Mouse (Mus musculus) MEL (cell line): Measurements from ENCODE around the gene Sgpl1. TPM values are rescaled to one million over a fixed set of nuclear protein-coding genes. Genes with fewer than 3 reads are reported as not detected.

Source experiments
- DNase-seq: peaks from one replicate; pipeline ENCODE4 v3.0.0; 2011; ENCODE audit warnings: low read depth, low spot score
- H3K27ac ChIP-seq: 2 replicates; pipeline ENCODE4 v1.5.1; 2012; ENCODE audit warnings: low read depth, mild to moderate bottlenecking, control low read depth, low read length, moderate library complexity; ENCODE audit not compliant: control insufficient read depth
- H3K27me3 ChIP-seq, 2 experiments: fragments of 150-350 bp in 1 of 2; sonication (generic) in 1 of 2; 2 replicates each; pipeline ENCODE4 v1.6.1; 2012; ENCODE audit warnings: low read length in 2 of 2, mild to moderate bottlenecking in 2 of 2, improper control_type of control experiment in 1 of 2, moderate library complexity in 1 of 2; ENCODE audit not compliant: insufficient read depth in 2 of 2, control insufficient read depth in 1 of 2
- H3K36me3 ChIP-seq, 2 experiments: 2 replicates each; pipeline ENCODE4 v1.6.1; 2012 to 2014; ENCODE audit warnings: low read length in 2 of 2, improper control_type of control experiment in 1 of 2, inconsistent platforms in 1 of 2, mild to moderate bottlenecking in 1 of 2; ENCODE audit not compliant: insufficient read depth in 2 of 2, control insufficient read depth in 1 of 2
- H3K4me1 ChIP-seq, 2 experiments: fragments of 150-350 bp in 1 of 2; sonication (generic) in 1 of 2; 2 replicates each; pipeline ENCODE4 v1.6.1; 2012; ENCODE audit warnings: low read length in 2 of 2, improper control_type of control experiment in 1 of 2, mild to moderate bottlenecking in 1 of 2; ENCODE audit not compliant: insufficient read depth in 2 of 2, control insufficient read depth in 1 of 2
- H3K4me3 ChIP-seq, 2 experiments: fragments of 150-350 bp in 1 of 2; sonication (generic) in 1 of 2; 2 replicates each; pipeline ENCODE4 v1.5.1; 2012; ENCODE audit warnings: low read depth in 2 of 2, low read length in 2 of 2, mild to moderate bottlenecking in 2 of 2, moderate library complexity in 2 of 2, control low read depth in 1 of 2, improper control_type of control experiment in 1 of 2; ENCODE audit not compliant: control insufficient read depth in 1 of 2, insufficient read depth in 1 of 2
- H3K79me2 ChIP-seq: 2 replicates; pipeline ENCODE4 v1.6.1; 2012; ENCODE audit warnings: mild to moderate bottlenecking, low read length, moderate library complexity; ENCODE audit not compliant: control insufficient read depth, poor library complexity, insufficient read depth
- H3K9ac ChIP-seq: 2 replicates; pipeline ENCODE4 v1.6.1; 2012; ENCODE audit warnings: low read depth, mild to moderate bottlenecking, control low read depth, low read length, moderate library complexity; ENCODE audit not compliant: control insufficient read depth, poor library complexity, severe bottlenecking
- H3K9me3 ChIP-seq: fragments of 150-350 bp; sonication (generic); replicated peaks from 2 replicates; pipeline ENCODE4 v1.6.1; 2012; ENCODE audit warnings: mild to moderate bottlenecking, low read length, improper control_type of control experiment, moderate library complexity; ENCODE audit not compliant: insufficient read depth
- BHLHE40 ChIP-seq: IDR thresholded peaks from 2 replicates; pipeline ENCODE4 v1.6.1; 2012; ENCODE audit warnings: low read depth, mild to moderate bottlenecking, inconsistent platforms, low read length, improper control_type of control experiment, borderline replicate concordance
- CHD1 ChIP-seq: IDR thresholded peaks from 2 replicates; pipeline ENCODE4 v1.6.1; 2012; ENCODE audit warnings: low read depth, mild to moderate bottlenecking, inconsistent platforms, low read length, improper control_type of control experiment
- CHD2 ChIP-seq: IDR thresholded peaks from 2 replicates; pipeline ENCODE4 v1.6.1; 2011; ENCODE audit warnings: low read length, improper control_type of control experiment
- CTCF ChIP-seq, 3 experiments: IDR thresholded peaks in 2 of 3; conservative IDR thresholded peaks in 1 of 3; 2 replicates each; pipeline ENCODE4 v1.5.1; 2011 to 2012; ENCODE audit warnings: low read length in 3 of 3, low read depth in 2 of 3, mild to moderate bottlenecking in 2 of 3, improper control_type of control experiment in 1 of 3, inconsistent platforms in 1 of 3, mixed read lengths in 1 of 3, moderate library complexity in 1 of 3; ENCODE audit not compliant: control insufficient read depth in 1 of 3, insufficient read depth in 1 of 3, poor library complexity in 1 of 3, severe bottlenecking in 1 of 3
- E2F4 ChIP-seq: IDR thresholded peaks from 2 replicates; pipeline ENCODE4 v1.6.1; 2011; ENCODE audit warnings: low read depth, low read length, improper control_type of control experiment, borderline replicate concordance
- ELF1 ChIP-seq: IDR thresholded peaks from 2 replicates; pipeline ENCODE4 v1.6.1; 2014; ENCODE audit warnings: low read depth, mild to moderate bottlenecking, inconsistent platforms, low read length, improper control_type of control experiment, moderate library complexity
- EP300 ChIP-seq, 2 experiments: IDR thresholded peaks; 2 replicates each; pipeline ENCODE4 v1.6.1; 2011; ENCODE audit warnings: improper control_type of control experiment in 2 of 2, low read length in 2 of 2, low read depth in 1 of 2, mild to moderate bottlenecking in 1 of 2
- ETS1 ChIP-seq: IDR thresholded peaks from 2 replicates; pipeline ENCODE4 v1.6.1; 2012; ENCODE audit warnings: low read depth, mild to moderate bottlenecking, inconsistent platforms, low read length, improper control_type of control experiment, moderate library complexity
- GABPA ChIP-seq: IDR thresholded peaks from 2 replicates; pipeline ENCODE4 v1.6.1; 2012; ENCODE audit warnings: low read depth, mild to moderate bottlenecking, inconsistent platforms, low read length, improper control_type of control experiment, moderate library complexity
- GATA1 ChIP-seq: IDR thresholded peaks from 2 replicates; pipeline ENCODE4 v1.6.1; 2011; ENCODE audit warnings: low read depth, low read length, improper control_type of control experiment
- HCFC1 ChIP-seq: IDR thresholded peaks from 2 replicates; pipeline ENCODE4 v1.6.1; 2012; ENCODE audit warnings: low read depth, mild to moderate bottlenecking, inconsistent platforms, low read length, improper control_type of control experiment, moderate library complexity
- JUND ChIP-seq: IDR thresholded peaks from 2 replicates; pipeline ENCODE4 v1.6.1; 2011; ENCODE audit warnings: low read depth, mild to moderate bottlenecking, improper control_type of control experiment, low read length
- KAT2A ChIP-seq: conservative IDR thresholded peaks from 2 replicates; pipeline ENCODE4 v1.6.1; 2012; ENCODE audit warnings: low read depth, low read length, improper control_type of control experiment, inconsistent platforms
- MAFK ChIP-seq: IDR thresholded peaks from 2 replicates; pipeline ENCODE4 v1.6.1; 2011; ENCODE audit warnings: low read depth, mild to moderate bottlenecking, low read length, improper control_type of control experiment, borderline replicate concordance
- MAX ChIP-seq: IDR thresholded peaks from 2 replicates; pipeline ENCODE4 v1.6.1; 2011; ENCODE audit warnings: low read length, improper control_type of control experiment
- MAZ ChIP-seq: IDR thresholded peaks from 2 replicates; pipeline ENCODE4 v1.6.1; 2012; ENCODE audit warnings: low read depth, mild to moderate bottlenecking, inconsistent platforms, low read length, improper control_type of control experiment
- MEF2A ChIP-seq: IDR thresholded peaks from 2 replicates; pipeline ENCODE4 v1.6.1; 2014; ENCODE audit warnings: low read depth, mild to moderate bottlenecking, inconsistent platforms, low read length, improper control_type of control experiment; ENCODE audit not compliant: poor library complexity, insufficient replicate concordance, severe bottlenecking; ENCODE audit errors: extremely low read depth
- MXI1 ChIP-seq: IDR thresholded peaks from 2 replicates; pipeline ENCODE4 v1.6.1; 2011; ENCODE audit warnings: mild to moderate bottlenecking, low read depth, low read length, improper control_type of control experiment
- MYB ChIP-seq: IDR thresholded peaks from 2 replicates; pipeline ENCODE4 v1.6.1; 2011; ENCODE audit warnings: mild to moderate bottlenecking, low read depth, low read length, improper control_type of control experiment
- MYC ChIP-seq: IDR thresholded peaks from 2 replicates; pipeline ENCODE4 v1.6.1; 2011; ENCODE audit warnings: low read depth, mild to moderate bottlenecking, low read length, improper control_type of control experiment, moderate library complexity
- NELFE ChIP-seq: IDR thresholded peaks from 2 replicates; pipeline ENCODE4 v1.6.1; 2011; ENCODE audit warnings: low read depth, low read length, improper control_type of control experiment
- NRF1 ChIP-seq: IDR thresholded peaks from 2 replicates; pipeline ENCODE4 v1.6.1; 2014; ENCODE audit warnings: low read depth, mild to moderate bottlenecking, inconsistent platforms, low read length, improper control_type of control experiment, moderate library complexity; ENCODE audit not compliant: poor library complexity, insufficient read depth, severe bottlenecking
- POLR2A ChIP-seq, 2 experiments: IDR thresholded peaks; 2 replicates each; pipeline ENCODE4 v1.6.1; 2011 to 2012; ENCODE audit warnings: low read length in 2 of 2, mild to moderate bottlenecking in 2 of 2, control low read depth in 1 of 2, improper control_type of control experiment in 1 of 2, low read depth in 1 of 2, moderate library complexity in 1 of 2; ENCODE audit not compliant: control insufficient read depth in 1 of 2, insufficient read depth in 1 of 2, poor library complexity in 1 of 2
- POLR2AphosphoS2 ChIP-seq: IDR thresholded peaks from 2 replicates; pipeline ENCODE4 v1.6.1; 2011; ENCODE audit warnings: low read length, improper control_type of control experiment
- POLR2AphosphoS5 ChIP-seq: IDR thresholded peaks from 2 replicates; pipeline ENCODE4 v1.6.1; 2012; ENCODE audit warnings: low read depth, borderline replicate concordance, mild to moderate bottlenecking, inconsistent platforms, low read length, moderate library complexity, mixed read lengths
- RAD21 ChIP-seq: IDR thresholded peaks from 2 replicates; pipeline ENCODE4 v1.6.1; 2011; ENCODE audit warnings: mild to moderate bottlenecking, low read depth, low read length, improper control_type of control experiment
- RCOR1 ChIP-seq: IDR thresholded peaks from 2 replicates; pipeline ENCODE4 v1.6.1; 2012; ENCODE audit warnings: low read depth, mild to moderate bottlenecking, inconsistent platforms, low read length, improper control_type of control experiment
- SIN3A ChIP-seq: IDR thresholded peaks from 2 replicates; pipeline ENCODE4 v1.6.1; 2012; ENCODE audit warnings: low read length, improper control_type of control experiment, inconsistent platforms
- SMC3 ChIP-seq: IDR thresholded peaks from 2 replicates; pipeline ENCODE4 v1.6.1; 2011; ENCODE audit warnings: low read depth, low read length, improper control_type of control experiment
- TAL1 ChIP-seq: IDR thresholded peaks from 2 replicates; pipeline ENCODE4 v1.6.1; 2012; ENCODE audit warnings: mild to moderate bottlenecking, inconsistent platforms, low read length, moderate library complexity, mixed read lengths
- TBP ChIP-seq: IDR thresholded peaks from 2 replicates; pipeline ENCODE4 v1.8.0; 2011; ENCODE audit warnings: low read depth, low read length, improper control_type of control experiment
- TCF12 ChIP-seq: IDR thresholded peaks from 2 replicates; pipeline ENCODE4 v1.6.1; 2014; ENCODE audit warnings: low read depth, mild to moderate bottlenecking, inconsistent platforms, low read length, improper control_type of control experiment, moderate library complexity
- UBTF ChIP-seq: IDR thresholded peaks from 2 replicates; pipeline ENCODE4 v1.6.1; 2012; ENCODE audit warnings: low read depth, mild to moderate bottlenecking, inconsistent platforms, low read length, improper control_type of control experiment, moderate library complexity, borderline replicate concordance; ENCODE audit not compliant: insufficient read depth
- USF1 ChIP-seq: IDR thresholded peaks from 2 replicates; pipeline ENCODE4 v1.6.1; 2014; ENCODE audit warnings: low read depth, mild to moderate bottlenecking, inconsistent platforms, low read length, improper control_type of control experiment, moderate library complexity
- USF2 ChIP-seq, 2 experiments: IDR thresholded peaks; 2 replicates each; pipeline ENCODE4 v1.6.1; 2011 to 2012; ENCODE audit warnings: improper control_type of control experiment in 2 of 2, low read length in 2 of 2, borderline replicate concordance in 1 of 2, inconsistent platforms in 1 of 2, low read depth in 1 of 2, mild to moderate bottlenecking in 1 of 2; ENCODE audit not compliant: insufficient read depth in 1 of 2
- ZC3H11A ChIP-seq: IDR thresholded peaks from 2 replicates; pipeline ENCODE4 v1.6.1; 2012; ENCODE audit warnings: low read depth, mild to moderate bottlenecking, inconsistent platforms, low read length, improper control_type of control experiment
- ZKSCAN1 ChIP-seq: IDR thresholded peaks from 2 replicates; pipeline ENCODE4 v1.6.1; 2012; ENCODE audit warnings: low read depth, mild to moderate bottlenecking, inconsistent platforms, low read length, improper control_type of control experiment, moderate library complexity
- ZMIZ1 ChIP-seq: IDR thresholded peaks from 2 replicates; pipeline ENCODE4 v1.6.1; 2012; ENCODE audit warnings: low read depth, mild to moderate bottlenecking, inconsistent platforms, low read length, improper control_type of control experiment, moderate library complexity
- polyA plus RNA-seq, 2 experiments: library from polyadenylated mRNA; stranded (reverse) in 1 of 2; unstranded in 1 of 2; fragments of >175 nt in 1 of 2; fragments of >200 nt in 1 of 2; gene quantifications; 2 replicates each; pipeline versions ENCODE4 v1.2.1 to v1.2.4; 2012; ENCODE audit warnings: low replicate concordance in 2 of 2, low read depth in 1 of 2; ENCODE audit not compliant: insufficient read length in 2 of 2, insufficient read depth in 1 of 2, missing spikeins in 1 of 2
- total RNA-seq: library from RNA; depleted of rRNA; stranded (reverse); fragments of 300-350 nt; gene quantifications from 2 replicates; pipeline ENCODE4 v1.2.3, GENCODE M21; 2012

Gene Sgpl1
- total and polyA plus RNA-seq, 3 experiments: 8.7 to 11.7 TPM; not detected in 1

- Histone ChIP-seq H3K4me3 (no peak overlapping the region), H3K9ac (no peak overlapping the region), H3K36me3 (peaks cover 0 to 14% of the 10 kb centered on the region in 2 experiments; a peak in 2 of 4 replicates), H3K4me1 (peaks cover 4 to 10% of the 10 kb centered on the region in 2 experiments; a peak in 3 of 4 replicates), H3K9me3 (no peaks in the 10 kb centered on the region), H3K27ac (no peak overlapping the region), H3K79me2 (no peaks in the 10 kb centered on the region), H3K27me3 (no peaks in the 10 kb centered on the region)
- peak; percentile 88 for DNase-seq
- TF ChIP-seq MYC (no peak; the same call in 1 of the 2 replicates), ZC3H11A (no peak), POLR2AphosphoS5 (no peak), MAX (0 out of 2 replicates have a peak, but pooled peaks have one; percentile 45), KAT2A (no peak), ZKSCAN1 (no peak), RCOR1 (peak; percentile 100), NRF1 (no peak), GATA1 (peak; percentile 94), ZMIZ1 (no peak), SMC3 (no peak), MAZ (no peak), MXI1 (no peak), E2F4 (no peak), MAFK (no peak), USF2 (IDR thresholded peaks at IDR 0.05; ENCODE audit: borderline replicate concordance in 1 of 2, insufficient read depth in 1 of 2, low read depth in 1 of 2, low read length in 2 of 2) (no peak), ETS1 (peak; percentile 85), TAL1 (peak; percentile 82), GABPA (no peak), EP300 (IDR thresholded peaks at IDR 0.05; ENCODE audit: low read depth in 1 of 2, low read length in 2 of 2) (peak; percentile 88 to 95), CHD1 (no peak), TCF12 (peak; percentile 92), UBTF (no peak), ELF1 (no peak), NELFE (no peak), CHD2 (no peak), HCFC1 (no peak), TBP (no peak), SIN3A (peak; percentile 43; the same call in 1 of the 2 replicates), CTCF (IDR thresholded peaks at IDR 0.05 in 2 of 3, conservative IDR thresholded peaks at IDR 0.05 in 1 of 3; ENCODE audit: control insufficient read depth in 1 of 3, insufficient read depth in 1 of 3, low read depth in 2 of 3, low read length in 3 of 3, poor library complexity in 1 of 3, severe bottlenecking in 1 of 3) (no peak), MYB (no peak), POLR2AphosphoS2 (no peak), USF1 (no peak), RAD21 (no peak), JUND (no peak), MEF2A (no peak), BHLHE40 (peak; percentile 33; the same call in 1 of the 2 replicates), POLR2A (IDR thresholded peaks at IDR 0.05; ENCODE audit: control insufficient read depth in 1 of 2, insufficient read depth in 1 of 2, low read depth in 1 of 2, low read length in 2 of 2, poor library complexity in 1 of 2) (no peak)
Observed at GRCm38 (mm10) chr10:61114246-61114720, 33.2 kb downstream of the Sgpl1 start.
